Mouse (Mus musculus) hindbrain, embryonic 10.5 days (tissue): ENCODE data around the gene Ppfia1. TPM values are rescaled to one million over a fixed set of nuclear protein-coding genes. Genes with fewer than 3 reads are reported as not detected.

Experiments used
- DNase-seq: peaks from one replicate; pipeline ENCODE4 v3.0.0-alpha.2; 2017; ENCODE audit warnings: low spot score
- H3K27ac ChIP-seq: fragments of 300-500 bp; sonication (generic); 2 replicates; pipeline ENCODE4 v1.5.1; 2016; ENCODE audit warnings: mild to moderate bottlenecking, moderate library complexity
- H3K27me3 ChIP-seq: fragments of 300-500 bp; sonication (generic); 2 replicates; pipeline ENCODE4 v1.6.1; 2016; ENCODE audit warnings: mild to moderate bottlenecking; ENCODE audit not compliant: poor library complexity, insufficient read depth, severe bottlenecking
- H3K36me3 ChIP-seq: fragments of 300-500 bp; sonication (generic); 2 replicates; pipeline ENCODE4 v1.6.1; 2016; ENCODE audit warnings: mild to moderate bottlenecking, moderate library complexity
- H3K4me1 ChIP-seq: fragments of 300-500 bp; sonication (generic); replicated peaks from 2 replicates; pipeline ENCODE4 v1.6.1; 2016; ENCODE audit warnings: mild to moderate bottlenecking
- H3K4me3 ChIP-seq: fragments of 300-500 bp; sonication (generic); 2 replicates; pipeline ENCODE4 v1.5.1; 2016; ENCODE audit warnings: mild to moderate bottlenecking, moderate library complexity
- H3K9me3 ChIP-seq: fragments of 300-500 bp; sonication (generic); 2 replicates; pipeline ENCODE4 v1.6.1; 2016; ENCODE audit warnings: mild to moderate bottlenecking, moderate library complexity
- WGBS: fragments of 180-500 bp; shearing (Covaris S2); methylation state at CpG from one replicate; pipeline ENCODE4 v1.1.7; 2016; 5-methylcytosine and 5-hydroxymethylcytosine counted together
- polyA plus RNA-seq: library from polyadenylated mRNA; unstranded; fragments of >200 nt; fragmentation: Nextera tagmentation; extraction: Ambion mirVana; gene quantifications from 2 replicates; pipeline ENCODE4 v1.2.1, GENCODE M21; 2016

Gene Ppfia1
- polyA plus RNA-seq, 1 experiment from 2014 or later = 33.2 TPM

DNA sequence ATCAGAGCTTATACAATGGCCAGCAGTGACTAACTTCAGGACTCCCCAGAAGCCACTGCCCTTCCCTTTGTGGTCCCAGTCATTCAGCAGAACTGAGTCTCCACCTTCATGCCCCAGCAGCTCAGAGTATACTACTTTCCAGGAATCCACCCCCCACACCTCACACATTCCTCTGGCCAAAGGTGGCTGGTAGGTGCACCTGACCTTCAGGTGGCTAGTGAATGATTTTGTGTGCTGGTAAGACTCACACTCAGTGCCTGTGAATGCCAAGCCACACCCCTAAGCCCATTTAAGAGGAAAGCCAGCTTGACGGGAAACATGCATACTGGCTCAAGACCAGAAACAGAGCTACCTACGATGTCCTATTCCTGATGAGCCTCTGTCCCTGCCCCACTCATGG is 120.6 kb downstream of the Ppfia1 start:
- Histone ChIP-seq H3K36me3 (peaks cover 26% of the 10 kb centered on the region), H3K9me3 (no peaks in the 10 kb centered on the region), H3K27ac (no peak overlapping the region), H3K27me3 (no peaks in the 10 kb centered on the region), H3K4me3 (no peak overlapping the region), H3K4me1 (no peaks in the 10 kb centered on the region)
- DNase-seq = no peak
- 80% methylated on average over 2 of the region's 2 CpGs for WGBS

DNA sequence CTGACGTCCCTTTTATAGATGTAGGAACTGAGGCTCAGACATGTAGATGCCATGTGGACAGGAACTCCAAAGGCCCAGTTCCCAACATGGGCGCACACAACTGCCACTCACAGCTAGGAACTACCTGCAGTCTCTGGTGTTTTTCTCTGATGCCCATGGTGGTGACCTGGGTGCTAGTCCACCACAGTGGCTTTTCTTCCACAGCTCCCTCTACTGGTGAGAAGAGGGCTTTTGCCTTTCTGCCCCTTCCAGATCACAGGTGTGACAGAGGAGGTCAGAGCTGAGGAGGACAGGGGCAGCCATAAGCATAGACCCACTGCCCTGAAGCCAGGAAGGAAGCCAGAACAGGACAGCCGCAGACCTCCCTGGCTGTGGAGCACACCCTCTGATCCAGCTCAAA is 126.1 kb downstream of the Ppfia1 start:
- 79% methylated on average over 3 of the region's 3 CpGs for WGBS

More for the DNA sequence above, 126.1 kb downstream of the Ppfia1 start:
- Histone ChIP-seq H3K9me3 (no peaks in the 10 kb centered on the region), H3K27me3 (no peaks in the 10 kb centered on the region), H3K4me1 (0 out of 2 replicates have a peak, but pooled peaks cover 11% of the 10 kb centered on the region), H3K4me3 (no peak overlapping the region), H3K27ac (no peak overlapping the region), H3K36me3 (no peaks in the 10 kb centered on the region)
- DNase-seq = no peak

Other genes with a start within 250 kb of the Ppfia1 start
- gene Cttn, start 82.7 kb downstream of the Ppfia1 start, polyA plus RNA-seq = 205 and 210 TPM in 2 replicates
- gene Fadd, start 28.7 kb upstream of the Ppfia1 start, polyA plus RNA-seq = 10.1 TPM in 2 replicates
- 7.4 and 12.9 TPM in 2 replicates for gene Ano1, start 198.2 kb upstream of the Ppfia1 start, polyA plus RNA-seq